Mouse (Mus musculus): ENCODE results near the gene Gm6121.
"Not testable (repeated sequence)": the region's sequence is repeated elsewhere in the genome, so short reads cannot be mapped to it uniquely, and the experiment has no call there.

The Gm6121 gene

DNA sequence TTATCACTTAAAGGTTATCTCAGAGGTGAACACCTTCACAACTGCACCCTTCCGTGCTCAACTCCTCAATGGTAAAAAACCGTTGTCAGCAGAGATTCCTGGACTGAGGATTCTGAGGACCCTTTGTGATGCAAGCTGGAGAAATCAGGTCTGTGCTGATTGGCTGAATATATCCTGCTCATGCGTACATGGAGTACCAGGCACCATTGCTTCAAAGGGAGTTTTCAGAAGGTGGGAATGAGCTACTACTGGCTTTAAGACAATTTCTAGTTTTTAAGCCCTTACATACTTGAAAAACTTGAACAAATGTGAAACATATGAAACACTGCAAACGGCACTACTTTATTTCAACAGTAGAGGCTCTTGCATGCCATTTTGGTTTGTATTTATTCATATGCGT lies at the start of gene Gm6121:
TSS of gene Gm6121 (minus strand) at position 101 of the 400 bp plus-strand sequence.
- DNase-seq (ENCODE audit: low spot score in 2 of 2), result not testable (repeated sequence)
